Mouse (Mus musculus): ENCODE data around the gene Tmem132b. TPM values are rescaled to one million over a fixed set of nuclear protein-coding genes. Genes with fewer than 3 reads are reported as not detected.

Gene Tmem132b
- polyA plus RNA-seq, 1 experiment from 2014 or later: 1.4 TPM

GRCm38 (mm10) chr5:125520930-125521590, 10.5 kb upstream of the Tmem132b start:
- Histone ChIP-seq H3K4me2 (replicated peaks) (no peak overlapping the region; the same call in 1 of the 2 replicates), H3K36me3 (peaks cover 17% of the 10 kb centered on the region), H3K9me3 (no peaks in the 10 kb centered on the region), H3K27me3 (no peaks in the 10 kb centered on the region), H3K4me3 (no peak overlapping the region), H3K27ac (replicated peaks) (no peak overlapping the region), H3K4me1 (no peaks in the 10 kb centered on the region), H3K9ac (replicated peaks) (no peak overlapping the region)
- 12% methylated on average over 15 of the region's 15 CpGs for WGBS
- ATAC-seq (ENCODE audit: low FRiP score, low read depth): no peak

- Histone ChIP-seq H3K4me3 (no peak overlapping the region), H3K27ac (replicated peaks) (no peak overlapping the region), H3K9ac (replicated peaks) (no peak overlapping the region), H3K27me3 (peaks cover 4% of the 10 kb centered on the region), H3K36me3 (0 out of 2 replicates have a peak, but pooled peaks cover 3% of the 10 kb centered on the region), H3K4me2 (replicated peaks) (no peak overlapping the region), H3K4me1 (no peaks in the 10 kb centered on the region), H3K9me3 (peaks cover 4% of the 10 kb centered on the region; the same call in 1 of the 2 replicates)
- WGBS: 85% methylated on average over 2 of the region's 2 CpGs
- ATAC-seq (ENCODE audit: low FRiP score, low read depth): no peak
Observed at GRCm38 (mm10) chr5:125523361-125523760, 8.2 kb upstream of the Tmem132b start.

- Histone ChIP-seq H3K9ac (replicated peaks) (no peak overlapping the region), H3K4me2 (replicated peaks) (no peak overlapping the region), H3K4me3 (no peak overlapping the region), H3K9me3 (peaks cover 4% of the 10 kb centered on the region; the same call in 1 of the 2 replicates), H3K27me3 (peaks cover 21% of the 10 kb centered on the region), H3K36me3 (0 out of 2 replicates have a peak, but pooled peaks cover 3% of the 10 kb centered on the region), H3K4me1 (peaks cover 2% of the 10 kb centered on the region; the same call in 1 of the 2 replicates), H3K27ac (replicated peaks) (no peak overlapping the region)
- ATAC-seq (ENCODE audit: low FRiP score, low read depth): no peak
- 64% methylated on average over 5 of the region's 5 CpGs for WGBS
Observed at GRCm38 (mm10) chr5:125525516-125525915, 6.1 kb upstream of the Tmem132b start.

GRCm38 (mm10) chr5:125526464-125526863, 5.1 kb upstream of the Tmem132b start:
- Histone ChIP-seq H3K4me3 (no peak overlapping the region), H3K4me1 (peaks cover 5% of the 10 kb centered on the region; the same call in 1 of the 2 replicates), H3K9me3 (peaks cover 4% of the 10 kb centered on the region; the same call in 1 of the 2 replicates), H3K36me3 (0 out of 2 replicates have a peak, but pooled peaks cover 3% of the 10 kb centered on the region), H3K27ac (replicated peaks) (no peak overlapping the region), H3K27me3 (peaks cover 28% of the 10 kb centered on the region), H3K9ac (replicated peaks) (no peak overlapping the region), H3K4me2 (replicated peaks) (no peak overlapping the region)
- 79% methylated on average over 4 of the region's 4 CpGs for WGBS
- ATAC-seq (ENCODE audit: low FRiP score, low read depth): no peak

- WGBS: 2% methylated on average over 5 of the region's 5 CpGs
- ATAC-seq (ENCODE audit: low FRiP score, low read depth): peak; percentile 17; the same call in 1 of the 2 replicates
- peaks cover 55% of the 10 kb centered on the region for H3K27me3 ChIP-seq
- no peaks in the 10 kb centered on the region for H3K36me3 ChIP-seq
- no peak overlapping the region for H3K4me3 ChIP-seq
- no peak overlapping the region for H3K27ac ChIP-seq (replicated peaks)
- H3K4me1 ChIP-seq: peaks cover 27% of the 10 kb centered on the region
- H3K4me2 ChIP-seq (replicated peaks): no peak overlapping the region
- H3K9ac ChIP-seq (replicated peaks): no peak overlapping the region
- H3K9me3 ChIP-seq: peaks cover 4% of the 10 kb centered on the region; the same call in 1 of the 2 replicates
Observed at GRCm38 (mm10) chr5:125529109-125529508, 2.5 kb upstream of the Tmem132b start.

GRCm38 (mm10) chr5:125532191-125532544, 594 bp downstream of the Tmem132b start:
- Histone ChIP-seq H3K9ac (replicated peaks) (peak overlapping the region; percentile 59), H3K4me3 (peak overlapping the region; percentile 58), H3K27me3 (peaks cover 83% of the 10 kb centered on the region), H3K4me2 (replicated peaks) (peak overlapping the region; percentile 95), H3K36me3 (no peaks in the 10 kb centered on the region), H3K27ac (replicated peaks) (peak overlapping the region; percentile 46), H3K4me1 (peaks cover 41% of the 10 kb centered on the region), H3K9me3 (no peaks in the 10 kb centered on the region)
- ATAC-seq (ENCODE audit: low FRiP score, low read depth): peak; percentile 74
- WGBS: under 1% methylated on average over 28 of the region's 30 CpGs

GRCm38 (mm10) chr5:125532545-125533224, 1.1 kb downstream of the Tmem132b start:
- Histone ChIP-seq H3K9ac (replicated peaks) (peak overlapping the region; percentile 59), H3K4me1 (peaks cover 41% of the 10 kb centered on the region), H3K4me2 (replicated peaks) (peak overlapping the region; percentile 95), H3K9me3 (no peaks in the 10 kb centered on the region), H3K27me3 (peaks cover 84% of the 10 kb centered on the region), H3K36me3 (no peaks in the 10 kb centered on the region), H3K4me3 (peak overlapping the region; percentile 58), H3K27ac (replicated peaks) (peak overlapping the region; percentile 46)
- peak; percentile 1; the same call in 1 of the 2 replicates for ATAC-seq (ENCODE audit: low FRiP score, low read depth)
- WGBS: under 1% methylated on average over 63 of the region's 64 CpGs

- peak overlapping the region; percentile 59; the same call in 1 of the 2 replicates for H3K9ac ChIP-seq (replicated peaks)
- no peaks in the 10 kb centered on the region for H3K36me3 ChIP-seq
- no peak overlapping the region for H3K27ac ChIP-seq (replicated peaks)
- 1% methylated on average over 24 of the region's 24 CpGs for WGBS
- peaks cover 41% of the 10 kb centered on the region for H3K4me1 ChIP-seq
- H3K4me3 ChIP-seq: peak overlapping the region; percentile 58
- no peak for ATAC-seq (ENCODE audit: low FRiP score, low read depth)
- peaks cover 80% of the 10 kb centered on the region for H3K27me3 ChIP-seq
- peak overlapping the region; percentile 95 for H3K4me2 ChIP-seq (replicated peaks)
- H3K9me3 ChIP-seq: no peaks in the 10 kb centered on the region
Observed at GRCm38 (mm10) chr5:125533225-125533900, 1.8 kb downstream of the Tmem132b start.

- H3K9me3 ChIP-seq: no peaks in the 10 kb centered on the region
- peak overlapping the region; percentile 16 for H3K4me3 ChIP-seq
- peak overlapping the region; percentile 95 for H3K4me2 ChIP-seq (replicated peaks)
- H3K4me1 ChIP-seq: peaks cover 40% of the 10 kb centered on the region
- no peak overlapping the region for H3K27ac ChIP-seq (replicated peaks)
- ATAC-seq (ENCODE audit: low FRiP score, low read depth): no peak
- no peaks in the 10 kb centered on the region for H3K36me3 ChIP-seq
- 4% methylated on average over 7 of the region's 7 CpGs for WGBS
- peaks cover 77% of the 10 kb centered on the region for H3K27me3 ChIP-seq
- H3K9ac ChIP-seq (replicated peaks): no peak overlapping the region; the same call in 1 of the 2 replicates
Observed at GRCm38 (mm10) chr5:125534168-125534610, 2.6 kb downstream of the Tmem132b start.

- Histone ChIP-seq H3K27me3 (peaks cover 75% of the 10 kb centered on the region), H3K9ac (replicated peaks) (no peak overlapping the region; the same call in 1 of the 2 replicates), H3K27ac (replicated peaks) (no peak overlapping the region), H3K36me3 (no peaks in the 10 kb centered on the region), H3K4me2 (replicated peaks) (peak overlapping the region; percentile 95), H3K4me1 (peaks cover 39% of the 10 kb centered on the region), H3K4me3 (peak overlapping the region; percentile 16), H3K9me3 (no peaks in the 10 kb centered on the region)
- no peak for ATAC-seq (ENCODE audit: low FRiP score, low read depth)
- WGBS: under 1% methylated on average over 26 of the region's 26 CpGs
Observed at GRCm38 (mm10) chr5:125534611-125535324, 3.2 kb downstream of the Tmem132b start.

GRCm38 (mm10) chr5:125545090-125545489, 13.5 kb downstream of the Tmem132b start:
- Histone ChIP-seq H3K4me2 (replicated peaks) (no peak overlapping the region), H3K4me3 (no peak overlapping the region), H3K27me3 (peaks cover 35% of the 10 kb centered on the region), H3K9ac (replicated peaks) (no peak overlapping the region), H3K9me3 (no peaks in the 10 kb centered on the region), H3K27ac (replicated peaks) (no peak overlapping the region), H3K4me1 (peaks cover 23% of the 10 kb centered on the region), H3K36me3 (no peaks in the 10 kb centered on the region)
- no peak for ATAC-seq (ENCODE audit: low FRiP score, low read depth)
- 93% methylated on average over 2 of the region's 2 CpGs for WGBS
